22 mouse cellular contexts compared by ENCODE assay signal in the genomic region with DNA sequence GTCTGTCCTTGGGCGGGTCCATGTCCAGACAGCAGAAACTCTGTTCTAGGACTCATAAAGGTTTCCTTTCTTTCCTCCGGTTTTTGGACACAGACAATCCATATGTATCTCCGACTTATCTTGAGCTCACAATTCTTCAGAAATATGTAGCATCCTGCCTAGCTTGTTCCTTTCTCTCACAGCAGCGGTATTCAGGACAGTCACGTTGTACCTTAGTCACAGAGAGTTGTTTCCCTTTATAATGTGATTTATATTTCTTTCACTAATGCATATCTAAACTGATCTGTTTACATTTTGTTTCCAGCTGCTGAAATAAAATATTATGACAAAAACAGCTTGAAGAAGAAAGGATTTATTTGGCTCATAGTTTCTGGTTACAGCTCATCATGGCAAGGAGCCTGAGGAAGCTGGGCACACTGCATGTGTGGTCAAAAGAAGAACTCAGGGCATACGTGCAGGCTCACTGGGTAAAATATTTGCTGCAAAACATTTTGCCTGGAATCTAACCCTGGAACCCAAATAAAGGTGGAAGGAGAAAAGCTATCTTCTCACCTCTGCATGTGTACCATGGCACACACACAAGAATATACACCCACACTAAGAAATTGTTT.
"Had no signal": no experiment of that assay in that cellular context is flagged by ENCODE, and none has a peak within 500 bp of the region (broad histone marks: within the 10 kb centered on the region; RNA-seq: fewer than 3 reads in every experiment).

No protein-coding gene starts in this region.

- DNase-seq: kidney, adult 18-20 months; kidney, adult 9 months; kidney, postnatal 14 days; kidney, postnatal 4 days; left cerebral cortex, postnatal 4 days; liver, postnatal 0 days; lung, postnatal 4 days; retina, postnatal 1 day; right cerebral cortex, postnatal 25 days; spleen, adult 18-20 months; thymus, adult 2 months; thymus, postnatal 14 days; thymus, postnatal 4 days had no signal

- H3K9ac ChIP-seq: limb, embryonic 12.5 days; limb, embryonic 15.5 days; liver, embryonic 14.5 days; liver, postnatal 0 days; midbrain, embryonic 12.5 days; midbrain, embryonic 15.5 days; neural tube, embryonic 13.5 days; stomach, embryonic 15.5 days had no signal

- ATAC-seq: intestine, embryonic 16.5 days; liver, postnatal 0 days; midbrain, embryonic 15.5 days had no signal

- H3K27ac ChIP-seq: limb, embryonic 12.5 days; limb, embryonic 15.5 days; liver, embryonic 14.5 days; midbrain, embryonic 12.5 days; midbrain, embryonic 15.5 days; neural tube, embryonic 13.5 days; stomach, embryonic 15.5 days had no signal

- H3K4me3 ChIP-seq: limb, embryonic 12.5 days; limb, embryonic 15.5 days; midbrain, embryonic 12.5 days; midbrain, embryonic 15.5 days; neural tube, embryonic 13.5 days; stomach, embryonic 15.5 days had no signal

- H3K9me3 ChIP-seq: limb, embryonic 12.5 days; limb, embryonic 15.5 days; midbrain, embryonic 12.5 days; midbrain, embryonic 15.5 days; neural tube, embryonic 13.5 days; stomach, embryonic 15.5 days had no signal

- H3K27me3 ChIP-seq: limb, embryonic 12.5 days; limb, embryonic 15.5 days; midbrain, embryonic 12.5 days; midbrain, embryonic 15.5 days; neural tube, embryonic 13.5 days; stomach, embryonic 15.5 days had no signal

- H3K4me2 ChIP-seq: limb, embryonic 12.5 days; limb, embryonic 15.5 days; liver, embryonic 11.5 days; midbrain, embryonic 12.5 days; midbrain, embryonic 15.5 days; neural tube, embryonic 13.5 days; stomach, embryonic 15.5 days had no signal

- H3K4me1 ChIP-seq: limb, embryonic 12.5 days; limb, embryonic 15.5 days; midbrain, embryonic 12.5 days; midbrain, embryonic 15.5 days; neural tube, embryonic 13.5 days; stomach, embryonic 15.5 days had no signal

- H3K36me3 ChIP-seq: limb, embryonic 12.5 days; limb, embryonic 15.5 days; midbrain, embryonic 12.5 days; midbrain, embryonic 15.5 days; neural tube, embryonic 13.5 days; stomach, embryonic 15.5 days had no signal
